Mouse (Mus musculus): ENCODE results near the gene Top3a.

Top3a gene

DNA sequence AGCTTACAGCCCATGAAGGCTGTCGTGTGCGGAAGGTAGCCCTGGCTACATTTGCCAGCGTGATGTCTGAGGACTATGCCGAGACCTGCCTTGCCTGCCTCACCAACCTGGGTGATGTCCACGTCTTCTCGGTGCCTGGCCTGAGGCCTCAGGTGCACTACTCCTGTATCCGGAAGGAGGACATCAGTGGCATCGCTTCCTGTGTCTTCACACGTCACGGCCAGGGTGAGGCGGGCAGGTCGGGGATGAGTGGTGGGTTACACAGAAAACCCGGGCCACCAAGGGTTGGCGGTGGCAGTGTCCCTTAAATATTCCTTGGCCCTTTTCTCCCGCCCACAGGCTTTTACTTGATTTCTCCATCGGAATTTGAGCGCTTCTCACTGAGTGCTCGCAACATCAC is 65.1 kb downstream of the Top3a start:
- DNase-seq (ENCODE audit: low spot score in 2 of 2), result no peak

DNA sequence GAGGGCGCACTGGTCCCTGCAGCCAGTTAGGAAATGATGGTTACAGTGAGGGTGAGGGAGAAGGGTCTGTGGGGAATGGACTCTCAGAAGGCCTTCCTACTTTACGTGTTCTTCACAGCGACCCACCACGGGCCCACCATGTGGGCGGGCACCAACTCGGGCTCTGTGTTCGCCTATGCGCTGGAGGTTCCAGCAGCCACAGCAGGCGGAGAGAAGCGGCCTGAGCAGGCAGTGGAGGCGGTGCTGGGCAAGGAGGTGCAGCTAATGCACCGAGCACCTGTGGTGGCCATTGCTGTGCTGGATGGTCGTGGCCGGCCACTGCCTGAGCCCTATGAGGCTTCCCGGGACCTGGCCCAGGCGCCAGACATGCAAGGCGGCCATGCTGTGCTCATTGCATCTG is 65.9 kb downstream of the Top3a start:
- DNase-seq (ENCODE audit: low spot score in 2 of 2), result no peak

DNA sequence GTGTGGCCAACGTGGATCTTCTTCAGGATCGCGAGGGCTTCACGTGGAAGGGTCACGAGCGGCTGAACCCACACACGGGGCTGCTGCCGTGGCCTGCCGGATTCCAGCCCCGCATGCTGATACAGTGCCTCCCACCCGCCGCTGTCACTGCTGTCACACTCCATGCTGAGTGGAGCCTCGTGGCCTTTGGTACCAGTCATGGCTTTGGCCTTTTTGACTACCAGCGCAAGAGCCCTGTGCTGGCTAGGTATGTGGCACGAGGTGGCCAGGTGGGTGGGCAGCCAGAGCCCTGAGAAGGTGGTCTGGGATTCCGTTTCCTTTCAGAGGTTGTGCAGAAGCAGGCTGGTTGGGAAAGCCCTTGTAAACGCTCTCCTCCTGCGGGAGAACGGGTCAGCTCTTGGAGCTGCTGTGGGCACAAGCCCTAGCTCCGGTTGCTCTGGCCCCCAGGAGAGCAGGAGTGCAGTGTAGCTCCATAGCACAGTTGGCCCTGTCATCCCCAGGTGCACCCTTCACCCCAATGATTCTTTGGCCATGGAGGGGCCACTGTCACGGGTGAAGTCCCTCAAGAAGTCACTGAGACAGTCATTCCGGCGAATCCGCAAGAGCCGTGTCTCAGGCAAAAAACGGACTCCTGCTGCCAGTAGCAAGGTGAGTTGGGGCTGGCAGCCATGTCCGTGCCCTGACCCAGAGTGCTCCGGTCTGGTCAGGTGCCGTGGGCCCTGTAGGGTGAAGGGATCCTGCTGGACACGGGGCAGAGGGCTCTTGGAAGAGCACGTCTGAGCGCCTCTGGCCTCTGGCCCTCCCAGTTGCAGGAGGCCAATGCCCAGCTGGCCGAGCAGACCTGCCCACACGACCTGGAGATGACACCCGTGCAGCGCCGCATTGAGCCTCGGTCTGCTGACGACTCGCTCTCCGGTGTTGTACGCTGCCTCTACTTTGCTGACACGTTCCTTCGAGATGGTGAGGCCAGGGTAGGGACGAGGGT is 67.4 kb downstream of the Top3a start:
- DNase-seq (ENCODE audit: low spot score in 2 of 2), result no peak

DNA sequence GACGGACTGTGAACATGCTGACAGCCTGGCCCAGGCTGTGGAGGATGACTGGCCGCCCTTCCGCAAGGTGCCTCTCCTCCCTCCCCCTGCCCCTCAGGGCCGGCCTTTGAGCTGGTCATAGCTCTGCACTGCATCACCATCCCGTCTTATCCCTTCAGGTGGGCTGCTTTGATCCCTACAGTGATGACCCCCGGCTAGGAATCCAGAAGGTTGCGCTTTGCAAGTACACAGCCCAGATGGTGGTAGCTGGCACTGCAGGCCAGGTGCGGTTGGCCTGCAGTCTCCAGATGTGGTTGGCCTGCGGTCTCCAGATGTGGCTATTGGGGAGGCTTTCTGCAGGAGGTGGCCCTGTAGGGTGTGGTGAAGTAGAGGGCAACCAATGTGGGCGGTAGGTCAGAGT is 68.5 kb downstream of the Top3a start:
- DNase-seq (ENCODE audit: low spot score in 2 of 2), result no peak

DNA sequence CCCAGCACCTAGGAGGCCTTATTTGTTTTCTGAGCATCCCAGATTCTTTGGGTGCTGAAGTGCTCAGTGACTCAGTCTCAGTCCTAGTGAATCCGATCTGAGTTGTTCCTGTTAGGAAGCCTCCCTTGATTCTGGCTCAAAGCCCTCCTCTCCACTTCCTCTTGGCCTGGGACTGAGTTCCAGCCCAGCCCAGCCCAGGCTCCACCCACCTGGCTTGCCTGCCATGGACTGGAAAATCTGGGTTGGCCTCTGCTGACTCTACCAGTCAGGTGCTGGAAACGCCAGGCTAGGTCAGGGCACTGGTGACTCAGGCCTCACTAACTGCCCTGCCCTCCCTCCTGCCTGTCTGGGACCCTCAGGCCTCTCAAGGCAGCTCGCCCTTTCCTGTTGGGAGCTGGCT is 69.5 kb downstream of the Top3a start:
- no peak for DNase-seq (ENCODE audit: low spot score in 2 of 2)

DNA sequence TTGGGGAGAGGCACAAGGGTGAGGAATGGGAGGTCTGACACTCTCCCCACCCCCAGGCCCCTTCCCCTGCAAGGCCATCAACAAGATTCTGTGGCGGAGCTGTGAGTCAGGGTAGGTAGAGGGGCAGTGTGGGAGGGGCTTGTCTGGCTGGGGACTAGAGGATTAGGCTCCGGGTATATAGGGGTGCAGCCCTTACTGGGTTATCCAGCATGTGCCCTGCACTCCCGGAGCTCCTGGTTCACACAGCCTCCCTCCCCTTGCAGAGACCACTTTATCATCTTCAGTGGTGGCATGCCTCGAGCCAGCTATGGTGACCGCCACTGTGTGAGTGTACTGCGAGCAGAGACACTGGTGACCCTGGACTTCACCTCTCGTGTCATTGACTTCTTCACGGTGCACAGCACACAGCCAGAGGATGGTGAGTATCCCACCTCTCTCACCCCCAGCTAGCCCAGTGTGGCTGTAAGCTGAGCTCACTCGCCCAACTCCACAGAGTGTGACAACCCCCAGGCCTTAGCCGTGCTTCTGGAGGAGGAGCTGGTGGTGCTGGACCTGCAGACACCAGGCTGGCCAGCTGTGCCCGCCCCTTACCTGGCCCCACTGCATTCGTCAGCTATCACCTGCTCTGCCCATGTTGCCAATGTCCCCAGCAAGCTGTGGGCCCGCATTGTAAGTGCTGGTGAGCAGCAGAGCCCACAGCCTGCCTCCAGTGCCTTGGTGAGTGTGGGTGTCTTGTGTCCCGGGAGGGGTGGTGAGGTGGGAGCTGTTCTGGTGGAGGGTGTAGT is 70.3 kb downstream of the Top3a start:
- DNase-seq (ENCODE audit: low spot score in 2 of 2), result peak in 1 of 2 experiments; percentile 5

DNA sequence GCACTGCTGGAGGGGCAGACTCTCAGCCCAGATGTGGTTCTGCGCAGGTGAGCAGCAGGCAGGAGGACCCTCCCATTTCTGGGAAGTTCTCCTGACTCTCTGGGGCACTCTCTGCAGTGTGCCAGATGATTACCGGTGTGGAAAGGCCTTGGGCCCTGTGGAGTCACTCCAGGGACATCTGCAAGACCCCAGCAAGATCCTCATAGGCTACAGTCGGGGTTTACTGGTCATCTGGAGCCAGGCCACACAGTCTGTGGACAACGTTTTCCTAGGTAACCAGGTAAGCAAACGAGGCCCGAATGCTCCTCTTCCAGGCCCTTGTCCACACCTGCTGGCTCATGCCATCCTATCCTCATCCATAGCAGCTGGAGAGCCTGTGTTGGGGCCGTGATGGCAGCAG is 71.1 kb downstream of the Top3a start:
- peak in 1 of 2 experiments; percentile 5 for DNase-seq (ENCODE audit: low spot score in 2 of 2)

DNA sequence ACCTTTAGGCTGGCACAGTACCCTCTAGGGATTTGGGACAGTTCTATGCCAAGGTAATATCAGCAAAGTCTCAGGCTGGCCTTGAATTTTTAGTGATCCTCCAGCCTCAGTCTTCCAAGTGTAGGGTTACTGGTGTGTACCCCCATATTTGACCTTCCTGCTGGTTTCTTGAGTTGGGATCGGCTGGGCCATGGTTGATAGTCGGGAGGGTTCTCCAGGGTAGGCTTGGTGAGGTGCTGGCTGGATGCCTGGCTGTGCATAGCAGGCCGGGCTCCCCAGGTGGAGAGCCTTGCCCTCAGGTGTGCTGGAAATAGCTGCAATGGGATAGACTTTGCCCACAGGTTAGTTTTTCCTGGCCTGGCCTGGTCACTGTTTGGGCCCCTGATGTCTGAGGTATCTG is 71.9 kb downstream of the Top3a start:
- DNase-seq (ENCODE audit: low spot score in 2 of 2), result peak in 1 of 2 experiments; percentile 4

DNA sequence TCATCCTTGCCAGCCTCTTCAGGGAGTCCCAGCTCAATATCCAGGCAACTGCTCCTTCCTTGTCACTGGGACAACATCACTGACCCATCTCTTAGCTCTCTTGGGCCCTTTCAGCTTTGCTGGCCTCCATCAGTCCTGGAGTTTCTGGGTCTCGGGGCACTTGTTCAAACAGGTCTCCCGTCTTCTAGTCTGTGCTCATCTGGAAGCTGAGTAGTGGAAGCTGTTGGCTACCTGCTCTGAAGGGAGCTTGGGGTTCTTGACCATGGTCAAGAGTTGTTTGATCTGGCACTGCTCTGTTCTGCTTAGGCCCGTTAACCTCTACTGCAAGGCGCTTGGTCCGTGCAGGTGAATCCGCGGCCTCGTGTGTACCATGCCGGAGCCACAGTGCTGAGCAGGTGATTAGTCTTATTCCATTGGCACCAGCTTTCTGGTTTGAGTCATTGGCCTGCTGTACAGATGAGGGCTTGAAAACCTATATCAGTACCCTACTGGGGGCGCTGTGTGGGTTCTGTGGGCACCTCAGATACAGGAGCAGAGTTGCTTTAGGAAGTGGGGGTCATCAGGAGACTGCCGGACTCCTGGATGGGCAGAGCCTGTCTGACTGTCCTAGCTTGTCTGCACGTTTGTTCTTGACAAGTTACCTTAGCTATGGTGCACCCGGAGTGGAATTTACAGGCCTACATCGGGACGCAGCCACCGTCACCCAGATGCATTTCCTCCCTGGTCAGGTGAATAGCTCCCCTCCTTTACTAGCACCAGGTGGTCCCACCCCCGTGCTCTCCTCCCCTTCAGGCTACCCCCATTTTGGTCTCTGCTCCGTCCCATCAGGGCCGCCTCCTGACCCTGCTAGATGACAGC is 72.9 kb downstream of the Top3a start:
- peak in 1 of 2 experiments; percentile 5 for DNase-seq (ENCODE audit: low spot score in 2 of 2)

DNA sequence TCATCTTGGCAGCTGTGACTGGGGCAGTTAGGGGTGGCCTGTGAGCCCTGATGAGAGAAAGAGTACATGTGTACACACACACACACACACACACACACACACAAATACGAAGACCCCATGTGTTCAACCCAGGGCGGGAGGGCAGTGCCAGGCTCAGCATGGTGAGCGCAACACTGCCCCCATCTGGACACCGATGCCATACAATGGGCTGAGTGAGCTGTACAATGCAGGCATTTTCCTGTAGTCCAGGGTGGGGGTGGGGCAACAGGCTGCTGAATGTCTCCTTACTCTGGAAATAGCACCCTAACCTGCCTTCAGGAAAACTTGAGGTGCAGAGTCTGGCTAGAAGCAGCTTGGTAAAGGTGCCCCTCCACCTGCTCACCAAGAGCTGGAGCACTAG is 74.0 kb downstream of the Top3a start:
- DNase-seq (ENCODE audit: low spot score in 2 of 2), result peak; percentile 30 to 64

DNA sequence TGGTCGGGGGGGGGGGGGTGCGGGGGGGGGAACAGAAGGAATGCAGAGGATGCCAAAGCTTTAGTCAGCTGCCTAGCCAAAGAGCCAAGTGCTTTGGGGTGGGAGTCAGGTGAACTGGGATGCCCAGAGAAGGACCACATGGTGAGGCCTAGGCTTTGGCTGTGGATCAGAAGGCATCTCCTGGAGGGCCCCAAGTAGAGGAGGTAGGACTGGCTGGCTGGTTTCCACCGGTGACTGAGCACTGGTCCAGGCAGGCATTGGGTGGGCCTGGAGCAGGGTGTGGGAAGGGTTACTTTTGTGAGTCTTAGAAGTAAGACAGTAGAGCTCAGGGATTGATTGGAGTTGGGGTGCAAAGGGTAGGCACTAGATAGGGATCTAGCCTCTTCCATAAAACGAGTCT is 75.6 kb downstream of the Top3a start:
- DNase-seq (ENCODE audit: low spot score in 2 of 2), result no peak

DNA sequence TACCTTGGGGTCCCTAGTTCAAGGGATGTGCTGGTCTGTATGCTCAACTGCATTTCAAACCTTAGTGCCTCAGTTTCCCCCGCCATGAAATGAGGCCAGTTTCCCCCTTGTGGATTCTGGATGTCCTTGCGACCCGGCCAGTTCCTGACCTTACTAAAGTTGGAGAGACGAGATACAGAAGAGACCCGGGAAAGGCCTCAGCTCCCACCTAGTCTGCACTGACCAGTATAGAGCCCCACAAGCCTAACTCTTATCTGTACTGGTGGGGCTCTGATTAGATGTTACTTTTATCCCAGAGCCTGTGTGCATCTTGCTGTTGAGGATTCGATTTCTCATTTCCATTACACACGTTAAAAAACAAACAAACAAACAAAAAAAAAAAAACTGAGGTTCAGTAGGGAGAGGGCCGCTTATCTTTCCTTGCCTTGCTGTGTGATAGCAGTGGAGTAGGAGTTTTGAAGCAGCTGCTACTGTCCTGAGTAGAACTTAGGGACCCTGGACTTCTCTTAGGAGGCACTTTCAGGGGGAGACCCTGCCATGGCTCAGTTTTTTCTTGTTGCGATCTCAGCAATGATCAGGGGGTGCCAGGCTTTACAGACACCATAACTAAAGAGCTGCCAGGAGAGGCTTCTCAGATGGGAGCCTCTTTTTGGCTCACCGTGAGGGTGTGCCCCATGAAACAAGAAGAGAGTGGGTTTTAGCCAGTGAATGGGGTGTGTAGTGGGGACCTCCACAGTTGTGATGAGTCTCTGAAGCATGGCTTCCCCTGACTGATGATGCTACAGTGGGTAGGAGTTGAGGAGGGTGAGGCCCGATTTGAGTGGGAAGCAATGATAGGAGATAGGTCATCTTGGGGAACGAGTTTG is 76.6 kb downstream of the Top3a start:
- no peak for DNase-seq (ENCODE audit: low spot score in 2 of 2)

DNA sequence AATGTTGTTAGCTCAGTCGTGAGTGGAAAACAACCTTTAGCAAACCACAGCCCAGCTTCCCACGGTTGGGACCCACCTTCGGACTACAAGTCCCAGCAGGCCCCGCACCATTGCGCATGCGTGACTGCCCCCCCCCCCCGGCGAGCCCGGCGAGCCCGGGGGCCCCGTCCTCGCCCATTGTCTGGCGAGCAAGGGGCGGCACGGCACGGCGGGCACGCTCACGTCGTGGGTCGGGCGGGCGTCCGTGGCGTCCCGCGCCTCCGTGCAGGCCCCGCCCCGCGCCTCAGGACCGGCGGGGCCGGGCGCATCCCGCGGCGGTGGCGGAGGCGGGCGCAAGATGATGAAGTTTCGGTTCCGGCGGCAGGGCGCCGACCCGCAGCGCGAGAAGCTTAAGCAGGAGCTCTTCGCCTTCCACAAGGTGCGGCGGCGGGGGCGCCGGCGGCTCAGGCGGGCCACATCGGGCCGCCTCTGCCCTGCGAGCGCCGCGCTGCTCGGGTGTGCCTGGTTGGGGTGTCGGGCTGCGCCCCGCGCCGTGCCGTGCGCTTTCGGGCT is 77.6 kb downstream of the Top3a start, which contains the start of gene Llgl1:
TSS of gene Llgl1 (plus strand) at position 200 of the 552 bp plus-strand sequence.
- peak; percentile 60 to 79 for DNase-seq (ENCODE audit: low spot score in 2 of 2)

DNA sequence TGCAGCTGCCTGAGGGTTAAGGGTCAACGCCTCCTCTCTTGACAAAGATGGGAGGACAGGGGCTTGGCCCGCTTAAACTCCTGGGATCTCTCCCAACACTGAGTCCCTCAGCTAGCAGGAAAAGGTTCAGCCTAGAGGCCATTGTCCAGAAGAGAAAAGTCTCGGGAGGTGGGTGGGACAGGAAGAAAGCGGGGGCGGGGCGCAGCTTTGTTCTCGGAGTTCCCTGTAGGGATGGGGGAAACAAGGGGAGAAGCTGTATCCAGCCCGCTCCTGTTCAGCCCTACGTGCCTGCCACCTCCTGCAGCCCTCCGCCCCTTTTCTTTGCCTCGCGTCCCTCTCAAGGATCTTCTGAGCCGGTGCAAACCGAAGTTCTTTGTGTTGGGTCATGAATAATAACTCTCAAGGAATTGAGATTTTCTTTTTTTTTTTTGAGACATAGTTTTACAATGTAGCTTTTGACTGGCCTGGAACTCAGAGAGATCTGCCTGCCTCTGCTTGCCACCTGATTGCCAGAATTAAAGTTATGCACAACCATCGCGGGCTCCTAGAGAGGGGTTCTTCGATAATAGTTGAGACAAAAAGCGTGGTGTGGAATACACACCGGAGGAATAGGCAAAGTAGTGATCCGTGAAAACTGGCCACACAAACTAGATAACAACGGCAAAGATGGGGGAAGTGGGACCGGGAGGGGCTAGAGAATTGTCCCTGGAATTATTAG is 78.2 kb downstream of the Top3a start:
- no peak for DNase-seq (ENCODE audit: low spot score in 2 of 2)

DNA sequence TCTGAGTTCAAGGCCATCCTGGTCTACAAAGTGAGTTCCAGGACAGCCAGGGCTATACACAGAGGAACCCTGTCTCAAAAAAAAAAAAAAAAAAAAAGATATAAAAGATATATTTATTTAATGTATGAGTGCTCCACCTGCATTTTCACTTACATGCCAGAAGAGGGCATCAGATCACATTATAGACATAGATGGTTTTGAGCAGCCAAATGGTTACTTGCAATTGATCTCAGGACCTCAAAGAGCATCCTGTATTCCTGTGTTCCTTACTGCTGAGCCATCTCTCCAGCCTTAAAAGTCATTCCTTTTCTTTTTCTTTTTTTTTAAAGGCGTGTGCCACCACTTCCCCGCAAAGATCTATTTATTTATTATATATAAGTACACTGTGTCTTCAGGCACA is 79.6 kb downstream of the Top3a start:
- DNase-seq (ENCODE audit: low spot score in 2 of 2), result no peak

DNA sequence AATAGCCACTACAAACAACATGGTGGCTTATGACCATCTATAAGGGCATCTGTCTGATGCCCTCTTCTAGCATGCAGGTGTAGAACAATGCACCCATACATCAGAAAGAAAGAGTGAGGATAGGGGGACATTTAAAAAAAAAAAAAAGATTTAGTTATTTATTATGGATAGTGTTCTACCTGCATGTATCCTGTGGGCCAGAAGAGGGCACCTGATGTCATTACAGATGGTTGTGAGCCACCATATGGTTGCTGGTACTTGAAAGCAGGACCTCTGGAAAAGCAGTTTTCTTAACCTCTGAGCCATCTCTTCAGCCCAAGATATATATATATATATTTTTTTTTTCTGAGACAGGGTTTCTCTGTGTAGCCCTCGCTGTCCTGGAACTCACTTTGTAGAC is 81.0 kb downstream of the Top3a start:
- DNase-seq (ENCODE audit: low spot score in 2 of 2), result no peak

All from spleen, postnatal 14 days (tissue).